19 mouse cellular contexts compared by ENCODE assay signal in the genomic region with DNA sequence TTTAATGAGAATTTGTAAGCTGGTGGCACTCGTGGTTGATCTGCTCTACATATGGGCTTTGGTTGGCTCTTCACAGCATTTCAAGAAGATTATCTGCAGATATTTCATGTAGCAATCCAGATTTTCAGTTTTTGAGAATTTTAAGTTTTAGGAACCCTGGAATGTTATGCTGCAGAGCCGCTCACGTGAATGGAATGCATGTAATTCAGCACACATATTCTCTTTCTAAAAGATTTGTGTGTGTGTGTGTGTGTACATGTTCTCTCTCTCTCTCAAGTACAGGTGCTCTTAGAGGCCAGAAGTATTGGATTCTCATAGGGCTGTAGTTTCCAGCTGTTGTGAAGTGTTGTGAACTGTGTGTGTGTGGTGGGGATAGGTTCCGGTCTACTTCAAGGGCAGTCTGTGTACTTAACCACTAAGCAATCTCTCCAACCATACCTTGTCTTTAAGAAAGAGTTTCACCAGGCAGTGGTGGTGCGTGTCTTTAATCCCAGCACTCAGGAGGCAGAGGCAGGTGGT.
"Had no signal": no experiment of that assay in that cellular context is flagged by ENCODE, and none has a peak within 500 bp of the region (broad histone marks: within the 10 kb centered on the region; RNA-seq: fewer than 3 reads in every experiment).

No protein-coding gene starts in this region.

- H3K9me3 ChIP-seq: liver, embryonic 13.5 days; midbrain, embryonic 12.5 days; midbrain, embryonic 15.5 days; neural tube, embryonic 12.5 days had no signal

- ATAC-seq: inflammation-experienced regulatory T-cells, adult 6 months; intestine, embryonic 16.5 days; midbrain, embryonic 15.5 days had no signal

- H3K4me1 ChIP-seq: midbrain, embryonic 15.5 days; neural tube, embryonic 12.5 days had no signal

- H3K27ac ChIP-seq: layer of hippocampus, adult 2 months; liver, embryonic 13.5 days; midbrain, embryonic 12.5 days; midbrain, embryonic 15.5 days; neural tube, embryonic 12.5 days; stomach, postnatal 0 days had no signal

- H3K36me3 ChIP-seq: liver, embryonic 13.5 days; midbrain, embryonic 12.5 days; midbrain, embryonic 15.5 days; neural tube, embryonic 12.5 days had no signal

- H3K27me3 ChIP-seq: midbrain, embryonic 15.5 days; neural tube, embryonic 12.5 days had no signal

- DNase-seq: kidney, adult 18-20 months; kidney, adult 9 months; kidney, postnatal 14 days; layer of hippocampus, adult 9-11 months; liver, embryonic 13.5 days; lung, postnatal 14 days; lung, postnatal 4 days; right cerebral cortex, adult 18-20 months; right cerebral cortex, postnatal 14 days; right cerebral cortex, postnatal 4 days; thymus, adult 2 months; thymus, postnatal 25 days had no signal

- H3K4me2 ChIP-seq: liver, embryonic 13.5 days; midbrain, embryonic 12.5 days; midbrain, embryonic 15.5 days; neural tube, embryonic 12.5 days had no signal

- H3K4me3 ChIP-seq: layer of hippocampus, adult 2 months; liver, embryonic 13.5 days; midbrain, embryonic 12.5 days; midbrain, embryonic 15.5 days; neural tube, embryonic 12.5 days had no signal

- H3K9ac ChIP-seq: liver, embryonic 13.5 days; midbrain, embryonic 12.5 days; midbrain, embryonic 15.5 days; neural tube, embryonic 12.5 days had no signal
